Mouse (Mus musculus): Measurements from ENCODE around the gene Ubxn1. TPM values are rescaled to one million over a fixed set of nuclear protein-coding genes. Genes with fewer than 3 reads are reported as not detected.
"Not testable (repeated sequence)": the region's sequence is repeated elsewhere in the genome, so short reads cannot be mapped to it uniquely, and the experiment has no call there.

The Ubxn1 gene
- polyA plus RNA-seq, 1 experiment, result 133 TPM

DNA sequence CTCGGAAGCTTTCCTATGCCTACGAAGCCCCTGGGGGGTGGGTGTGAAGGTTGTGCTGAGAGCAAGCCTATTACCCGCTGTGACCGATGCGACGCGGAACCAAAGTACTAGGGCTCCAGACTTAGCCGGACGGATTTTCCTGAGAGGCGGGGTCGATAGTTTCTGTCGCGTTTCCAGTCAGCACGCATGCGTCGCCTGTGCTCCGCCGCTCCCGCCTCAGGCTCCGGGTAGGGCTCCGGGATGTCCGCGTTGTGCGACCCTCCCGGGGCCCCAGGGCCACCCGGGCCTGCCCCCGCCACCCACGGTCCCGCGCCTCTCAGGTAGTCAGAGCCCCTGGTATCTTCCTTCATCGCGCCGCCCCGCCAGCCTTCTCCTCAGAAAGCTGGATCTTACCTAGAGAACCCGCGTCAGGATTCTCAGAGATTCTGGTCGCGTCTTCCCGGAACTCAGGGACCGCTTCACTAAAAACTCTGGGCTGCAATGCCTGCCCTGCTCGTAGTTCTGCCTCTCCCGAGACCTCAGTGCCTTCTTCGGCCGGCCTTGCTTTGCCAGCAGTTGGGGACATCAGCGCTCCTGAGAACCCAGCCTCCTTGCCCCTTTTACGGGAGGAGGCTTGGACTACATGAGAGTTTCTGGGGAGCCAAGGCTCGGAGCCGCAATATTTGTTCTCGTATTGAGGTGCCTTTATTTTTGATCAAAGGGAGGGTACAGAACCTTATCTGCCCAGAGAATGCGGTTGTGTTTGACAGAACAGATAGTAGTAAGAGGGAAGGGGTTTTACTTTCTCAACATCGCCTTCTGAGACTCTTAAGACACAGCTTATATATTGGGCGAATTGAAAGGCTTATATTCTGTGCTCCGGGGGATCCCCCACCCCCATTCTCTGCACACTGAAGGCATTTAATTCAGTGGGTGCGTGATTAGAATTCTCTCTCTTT is 21.8 kb downstream of the Ubxn1 start, which contains the start of gene Ints5:
Gene Ints5 (plus strand): TSS at position 177 of the 938 bp plus-strand sequence.
- Histone ChIP-seq H3K36me3 (ENCODE audit: control insufficient read depth, insufficient read depth, low read length) (peaks cover 3% of the 10 kb centered on the region), H3K27me3 (replicated peaks; ENCODE audit: control insufficient read depth, insufficient read depth, low read length) (no peaks in the 10 kb centered on the region), H3K4me1 (ENCODE audit: control insufficient read depth, insufficient read depth, low read length) (no peaks in the 10 kb centered on the region), H3K4me3 (ENCODE audit: insufficient read depth, low read depth, low read length) (peak within 1 kb of the TSS; percentile 88), H3K27ac (ENCODE audit: insufficient read depth, low read depth, low read length) (peak within 1 kb of the TSS; percentile 30; the same call in 1 of the 2 replicates)
- 2% methylated on average over 54 of the region's 54 CpGs for WGBS
- TF ChIP-seq POLR2A (IDR thresholded peaks at IDR 0.05; ENCODE audit: low read depth, low read length) (peak; percentile 75), CTCF (conservative IDR thresholded peaks at IDR 0.05; ENCODE audit: insufficient read depth, insufficient read length, low read depth, low read length) (no peak)
- DNase-seq, result peak; percentile 91

DNA sequence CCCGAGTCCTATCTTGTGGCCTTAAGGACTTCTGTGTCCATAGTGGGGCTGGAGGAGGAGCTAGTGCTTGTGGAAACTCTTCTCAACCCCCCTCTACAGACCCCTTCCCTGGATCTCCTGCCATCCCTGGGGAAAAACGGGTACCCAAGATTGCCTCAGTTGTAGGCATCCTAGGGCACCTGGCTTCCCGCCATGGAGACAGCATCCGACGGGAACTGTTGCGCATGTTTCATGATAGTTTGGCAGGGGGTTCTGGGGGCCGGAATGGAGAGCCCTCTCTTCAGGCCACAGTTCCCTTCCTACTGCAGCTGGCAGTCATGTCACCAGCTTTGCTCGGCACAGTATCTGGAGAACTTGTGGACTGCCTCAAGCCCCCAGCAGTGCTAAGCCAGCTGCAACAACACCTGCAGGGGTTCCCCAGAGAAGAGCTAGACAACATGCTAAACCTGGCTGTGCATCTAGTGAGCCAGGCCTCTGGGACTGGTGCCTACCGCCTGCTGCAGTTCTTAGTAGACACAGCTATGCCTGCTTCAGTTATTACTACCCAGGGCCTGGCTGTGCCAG is 24.2 kb downstream of the Ubxn1 start:
- H3K4me3 ChIP-seq (ENCODE audit: insufficient read depth, low read depth, low read length), result no peak overlapping the region
- no peak for DNase-seq
- H3K36me3 ChIP-seq (ENCODE audit: control insufficient read depth, insufficient read depth, low read length), result peaks cover 2% of the 10 kb centered on the region
- 90% methylated on average over 9 of the region's 9 CpGs for WGBS
- TF ChIP-seq POLR2A (IDR thresholded peaks at IDR 0.05; ENCODE audit: low read depth, low read length) (no peak), CTCF (conservative IDR thresholded peaks at IDR 0.05; ENCODE audit: insufficient read depth, insufficient read length, low read depth, low read length) (no peak)
- H3K4me1 ChIP-seq (ENCODE audit: control insufficient read depth, insufficient read depth, low read length), result no peaks in the 10 kb centered on the region; the same call in 1 of the 2 replicates
- no peaks in the 10 kb centered on the region for H3K27me3 ChIP-seq (replicated peaks; ENCODE audit: control insufficient read depth, insufficient read depth, low read length)
- no peak overlapping the region for H3K27ac ChIP-seq (ENCODE audit: insufficient read depth, low read depth, low read length)

DNA sequence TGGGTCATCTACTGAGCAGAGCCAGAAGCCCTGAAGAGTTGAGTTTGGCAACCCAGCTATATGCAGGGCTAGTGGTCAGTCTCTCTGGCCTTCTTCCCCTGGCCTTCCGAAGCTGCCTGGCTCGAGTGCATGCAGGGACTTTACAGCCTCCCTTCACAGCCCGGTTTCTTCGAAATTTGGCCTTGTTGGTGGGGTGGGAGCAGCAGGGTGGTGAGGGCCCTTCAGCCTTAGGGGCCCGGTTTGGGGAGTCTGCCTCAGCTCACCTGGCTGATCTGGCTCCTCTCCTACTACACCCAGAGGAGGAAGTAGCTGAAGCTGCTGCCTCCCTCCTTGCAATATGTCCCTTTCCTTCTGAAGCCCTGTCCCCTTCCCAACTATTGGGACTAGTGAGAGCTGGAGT is 24.9 kb downstream of the Ubxn1 start:
- not testable (repeated sequence) for H3K36me3 ChIP-seq (ENCODE audit: control insufficient read depth, insufficient read depth, low read length); DNase-seq
- WGBS, result 79% methylated on average over 5 of the region's 5 CpGs

DNA sequence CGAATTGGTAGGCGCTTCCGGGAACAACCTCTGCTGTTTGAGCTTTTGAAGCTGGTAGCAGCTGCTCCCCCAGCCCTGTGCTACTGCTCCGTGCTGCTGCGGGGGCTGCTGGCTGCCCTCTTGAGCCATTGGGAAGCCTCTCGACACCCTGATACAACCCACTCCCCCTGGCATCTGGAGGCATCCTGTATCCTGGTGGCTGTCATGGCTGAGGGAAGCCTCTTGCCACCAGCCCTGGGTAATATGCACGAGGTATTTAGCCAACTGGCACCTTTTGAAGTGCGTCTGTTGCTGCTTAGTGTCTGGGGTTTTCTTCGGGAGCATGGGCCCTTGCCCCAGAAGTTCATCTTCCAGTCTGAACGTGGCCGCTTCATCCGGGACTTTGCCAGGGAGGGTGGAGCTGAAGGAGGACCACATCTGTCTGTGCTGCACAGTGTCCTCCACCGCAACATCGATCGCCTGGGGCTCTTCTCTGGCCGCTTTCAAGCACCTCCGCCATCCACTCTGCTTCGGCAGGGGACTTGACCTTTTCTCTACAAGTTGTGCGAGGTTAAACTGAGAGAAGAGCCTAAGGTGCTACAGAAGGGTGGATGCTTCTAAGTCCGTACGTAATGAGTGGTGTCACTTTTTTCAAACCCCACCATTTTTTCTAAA is 26.0 kb downstream of the Ubxn1 start:
- Histone ChIP-seq H3K4me3 (ENCODE audit: insufficient read depth, low read depth, low read length) (peak overlapping the region; percentile 88), H3K27ac (ENCODE audit: insufficient read depth, low read depth, low read length) (peak overlapping the region; percentile 43)
- peak; percentile 62 for DNase-seq
- not testable (repeated sequence) for H3K4me1 ChIP-seq (ENCODE audit: control insufficient read depth, insufficient read depth, low read length); H3K27me3 ChIP-seq (replicated peaks; ENCODE audit: control insufficient read depth, insufficient read depth, low read length); H3K36me3 ChIP-seq (ENCODE audit: control insufficient read depth, insufficient read depth, low read length)
- WGBS, result 17% methylated on average over 21 of the region's 21 CpGs

More for the DNA sequence above, 24.9 kb downstream of the Ubxn1 start:
- H3K4me3 ChIP-seq (ENCODE audit: insufficient read depth, low read depth, low read length); H3K4me1 ChIP-seq (ENCODE audit: control insufficient read depth, insufficient read depth, low read length); H3K27ac ChIP-seq (ENCODE audit: insufficient read depth, low read depth, low read length); H3K27me3 ChIP-seq (replicated peaks; ENCODE audit: control insufficient read depth, insufficient read depth, low read length): not testable (repeated sequence)

DNA sequence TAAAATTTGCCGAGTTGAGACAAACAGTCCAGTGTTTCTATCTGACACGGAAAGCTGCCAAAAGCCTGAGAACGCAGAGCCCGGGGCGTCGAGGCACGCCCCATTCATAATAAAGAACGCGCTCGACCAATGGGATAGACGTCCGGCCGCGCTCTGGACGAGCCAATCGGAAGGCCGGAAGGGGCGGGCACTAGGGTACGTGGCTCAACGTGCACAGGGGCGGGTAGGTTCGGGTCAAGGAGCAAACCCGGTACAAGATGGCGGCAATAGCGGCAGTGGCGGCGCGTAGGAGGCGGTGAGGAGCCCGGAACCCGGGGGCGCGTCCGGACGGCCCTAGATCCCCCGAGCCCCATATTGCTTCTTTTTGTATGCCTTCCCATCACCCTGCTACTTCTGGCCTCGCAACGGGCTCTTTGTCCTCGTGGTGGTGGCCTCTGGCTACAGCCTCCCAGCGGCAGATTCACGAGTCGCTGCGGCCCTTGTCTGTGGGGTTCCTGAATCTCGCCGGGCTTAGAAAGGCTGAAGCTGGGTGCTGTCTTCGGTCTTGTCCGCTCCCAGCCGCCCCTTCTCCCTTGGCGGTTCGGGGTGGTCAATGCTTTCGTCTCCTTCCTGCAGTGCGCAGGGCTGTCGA is 26.7 kb downstream of the Ubxn1 start, which contains the start of gene Ganab:
Gene Ganab (plus strand): TSS at position 207 of the 631 bp plus-strand sequence.
- peak within 1 kb of the TSS; percentile 88 for H3K4me3 ChIP-seq (ENCODE audit: insufficient read depth, low read depth, low read length)
- peak; percentile 98 for DNase-seq
- H3K36me3 ChIP-seq (ENCODE audit: control insufficient read depth, insufficient read depth, low read length), result no peaks in the 10 kb centered on the region; the same call in none of the 2 replicates
- H3K4me1 ChIP-seq (ENCODE audit: control insufficient read depth, insufficient read depth, low read length), result no peaks in the 10 kb centered on the region; the same call in 1 of the 2 replicates
- WGBS, result under 1% methylated on average over 53 of the region's 53 CpGs
- peak within 1 kb of the TSS; percentile 83 for H3K27ac ChIP-seq (ENCODE audit: insufficient read depth, low read depth, low read length)
- peak; percentile 75 for TF ChIP-seq POLR2A (IDR thresholded peaks at IDR 0.05; ENCODE audit: low read depth, low read length)
- no peak for TF ChIP-seq CTCF (conservative IDR thresholded peaks at IDR 0.05; ENCODE audit: insufficient read depth, insufficient read length, low read depth, low read length)
- no peaks in the 10 kb centered on the region for H3K27me3 ChIP-seq (replicated peaks; ENCODE audit: control insufficient read depth, insufficient read depth, low read length)

DNA sequence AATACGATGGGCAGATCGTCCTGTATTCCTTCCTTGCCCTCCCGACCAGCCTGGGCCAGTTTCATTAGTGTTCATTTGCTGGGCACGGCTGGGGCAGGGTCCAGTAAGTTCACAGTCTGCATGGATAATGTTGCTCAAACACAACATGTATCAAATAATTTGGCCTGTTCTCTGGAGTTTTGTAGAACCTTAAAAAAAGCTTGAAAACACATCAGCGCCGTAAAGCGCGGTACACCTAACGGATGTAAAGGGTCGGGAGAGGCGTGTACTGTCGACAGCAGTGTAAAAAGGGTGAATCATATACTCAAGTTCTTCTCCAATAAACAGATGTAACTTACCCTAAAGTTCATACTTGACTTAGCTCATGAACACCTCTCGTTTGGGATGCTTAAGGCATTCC is 27.3 kb downstream of the Ubxn1 start:
- DNase-seq, result peak; percentile 18
- 2% methylated on average over 13 of the region's 13 CpGs for WGBS
- Histone ChIP-seq H3K36me3 (ENCODE audit: control insufficient read depth, insufficient read depth, low read length) (no peaks in the 10 kb centered on the region; the same call in none of the 2 replicates), H3K4me1 (ENCODE audit: control insufficient read depth, insufficient read depth, low read length) (no peaks in the 10 kb centered on the region; the same call in 1 of the 2 replicates), H3K4me3 (ENCODE audit: insufficient read depth, low read depth, low read length) (peak overlapping the region; percentile 88), H3K27me3 (replicated peaks; ENCODE audit: control insufficient read depth, insufficient read depth, low read length) (no peaks in the 10 kb centered on the region), H3K27ac (ENCODE audit: insufficient read depth, low read depth, low read length) (peak overlapping the region; percentile 83; the same call in 1 of the 2 replicates)
- TF ChIP-seq CTCF (conservative IDR thresholded peaks at IDR 0.05; ENCODE audit: insufficient read depth, insufficient read length, low read depth, low read length) (no peak), POLR2A (IDR thresholded peaks at IDR 0.05; ENCODE audit: low read depth, low read length) (no peak)
